Mouse (Mus musculus) megakaryocyte, adult 5-6 weeks (primary cell): ENCODE results near the gene Cradd. TPM values are rescaled to one million over a fixed set of nuclear protein-coding genes. Genes with fewer than 3 reads are reported as not detected.

Experiments
- ATAC-seq: 2 replicates; pipeline ENCODE4 v1.8.0; 2016; ENCODE audit warnings: mild to moderate bottlenecking, inconsistent platforms; ENCODE audit not compliant: poor library complexity, severe bottlenecking
- total RNA-seq, 2 experiments: library from RNA; stranded (forward) in 1 of 2; stranded (reverse) in 1 of 2; fragments of 153-499, 151-499 nt in 1 of 2; fragments of 221-1000, 200-1000 nt in 1 of 2; gene quantifications; 2 replicates each; pipeline versions ENCODE4 v1.2.3 to v1.2.4; 2015 to 2017

The Cradd gene
- total RNA-seq, 2 experiments from 2014 or later: 7.3 to 20.5 TPM

- no peak for ATAC-seq
Observed at GRCm38 (mm10) chr10:95142844-95143435, 181.0 kb downstream of the Cradd start.

- ATAC-seq: no peak
Observed at GRCm38 (mm10) chr10:95141075-95141474, 182.9 kb downstream of the Cradd start.

GRCm38 (mm10) chr10:95140191-95140590 lies 183.7 kb downstream of the Cradd start:
- ATAC-seq: no peak

DNA sequence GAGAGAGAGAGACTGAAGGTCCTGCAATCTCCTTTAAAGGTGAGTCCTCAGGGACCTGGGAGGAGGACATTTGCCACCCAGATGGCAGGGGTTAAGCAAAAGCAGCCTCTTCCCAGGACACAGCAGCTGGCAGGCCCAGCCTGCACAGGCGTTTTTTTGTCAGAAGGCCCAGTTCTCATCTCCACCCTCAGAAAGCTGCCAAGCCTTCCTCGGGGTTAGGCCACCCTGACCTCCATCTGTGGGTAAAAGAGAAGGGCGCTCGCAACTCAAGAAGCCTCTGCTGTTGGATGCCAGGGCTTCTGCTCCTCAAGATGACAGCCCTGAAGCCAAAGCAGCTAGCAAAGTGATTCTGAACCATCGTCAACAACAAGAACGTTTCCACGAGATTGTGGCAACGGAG lies 184.3 kb downstream of the Cradd start:
- no peak for ATAC-seq

- no peak for ATAC-seq
Observed at GRCm38 (mm10) chr10:95133057-95133456, 190.9 kb downstream of the Cradd start.

Other genes starting within 250 kb of the Cradd start
- 0.74 and 0.84 TPM in 2 replicates for gene Socs2, start 93.0 kb upstream of the Cradd start, total RNA-seq (2015)
- 0.77 and 0.84 TPM in 2 replicates for gene Socs2, start 93.0 kb upstream of the Cradd start, total RNA-seq (2017)
- gene Mrpl42, start 177.8 kb upstream of the Cradd start, total RNA-seq (2015): 153 and 157 TPM in 2 replicates
- 126 and 127 TPM in 2 replicates for gene Mrpl42, start 177.8 kb upstream of the Cradd start, total RNA-seq (2017)
- 344 and 363 TPM in 2 replicates for gene Ube2n, start 191.0 kb upstream of the Cradd start, total RNA-seq (2015)
- 135 and 144 TPM in 2 replicates for gene Ube2n, start 191.0 kb upstream of the Cradd start, total RNA-seq (2017)
- 131 and 141 TPM in 2 replicates for gene Nudt4, start 240.0 kb upstream of the Cradd start, total RNA-seq (2015)
- 98.7 and 122 TPM in 2 replicates for gene Nudt4, start 240.0 kb upstream of the Cradd start, total RNA-seq (2017)